Mouse (Mus musculus): ENCODE measurements around the gene Pfdn5. TPM values are rescaled to one million over a fixed set of nuclear protein-coding genes. Genes with fewer than 3 reads are reported as not detected.

Gene Pfdn5
- total RNA-seq, 4 experiments from 2014 or later: 260 to 281 (median 273) TPM

- no peak for DNase-seq (ENCODE audit: low spot score in 2 of 2)
These were observed 44.8 kb downstream of the Pfdn5 start for GRCm38 (mm10) chr15:102370727-102371126.

GRCm38 (mm10) chr15:102376453-102377162 is 50.7 kb downstream of the Pfdn5 start:
- DNase-seq (ENCODE audit: low spot score in 2 of 2): peak; percentile 28 to 35

- DNase-seq (ENCODE audit: low spot score in 2 of 2): peak; percentile 86 to 87
These were observed 51.2 kb downstream of the Pfdn5 start for GRCm38 (mm10) chr15:102377163-102377543.

- DNase-seq (ENCODE audit: low spot score in 2 of 2): peak; percentile 58 to 66
These were observed 51.9 kb downstream of the Pfdn5 start for GRCm38 (mm10) chr15:102377810-102378262.

Other genes with a start within 250 kb of the Pfdn5 start
- gene Tns2, start 225.7 kb upstream of the Pfdn5 start, total RNA-seq (2022): 10 to 100 TPM; 17.3 to 37.7 (median 32.0) TPM
- 1 to 10 TPM; 6.8 to 8.7 (median 7.3) TPM for gene Spryd3, start 189.9 kb upstream of the Pfdn5 start, total RNA-seq (2022)
- gene Igfbp6, start 181.8 kb upstream of the Pfdn5 start, total RNA-seq (2022): 10 to 100 TPM; 14.2 to 49.0 (median 27.1) TPM
- under 1 TPM in 2 of 4 experiments, not detected in 2; 0.10 to 0.21 TPM for gene Soat2, start 175.6 kb upstream of the Pfdn5 start, total RNA-seq (2022)
- gene Zfp740, start 122.9 kb upstream of the Pfdn5 start, total RNA-seq (2022): 10 to 100 TPM; 25.6 to 28.1 (median 26.8) TPM
- gene Csad, start 121.4 kb upstream of the Pfdn5 start, total RNA-seq (2022): 1 to 10 TPM; 5.6 to 8.5 (median 7.6) TPM
- gene Itgb7, start 94.2 kb upstream of the Pfdn5 start, total RNA-seq (2022): 1 to 10 TPM in 2 of 4 experiments, under 1 TPM in 2; 0.34 to 1.8 (median 1.0) TPM
- 1 to 10 TPM; 4.4 to 9.8 (median 8.4) TPM for gene Rarg, start 68.6 kb upstream of the Pfdn5 start, total RNA-seq (2022)
- gene Gm9918, start 55.6 kb upstream of the Pfdn5 start, total RNA-seq (2022): not detected
- gene Mfsd5, start 46.7 kb upstream of the Pfdn5 start, total RNA-seq (2022): 10 to 100 TPM; 14.9 to 17.3 (median 15.7) TPM
- gene Espl1, start 29.9 kb upstream of the Pfdn5 start, total RNA-seq (2022): under 1 TPM in 3 of 4 experiments, not detected in 1; 0.07 to 0.58 (median 0.21) TPM
- 10 to 100 TPM; 17.5 to 21.6 (median 18.9) TPM for gene Myg1, start 5.6 kb downstream of the Pfdn5 start, total RNA-seq (2022)
- gene Aaas, start 24.7 kb downstream of the Pfdn5 start, total RNA-seq (2022): 1 to 10 TPM; 5.3 to 7.5 (median 6.8) TPM
- gene Sp7, start 41.1 kb downstream of the Pfdn5 start, total RNA-seq (2022): not detected
- 10 to 100 TPM; 17.9 to 22.2 (median 20.5) TPM for gene Sp1, start 80.0 kb downstream of the Pfdn5 start, total RNA-seq (2022)
- gene Amhr2, start 119.3 kb downstream of the Pfdn5 start, total RNA-seq (2022): 10 to 100 TPM in 3 of 4 experiments, 1 to 10 TPM in 1; 9.9 to 14.2 (median 11.7) TPM
- 10 to 100 TPM; 16.4 to 22.3 (median 20.2) TPM for gene Prr13, start 132.9 kb downstream of the Pfdn5 start, total RNA-seq (2022)
- 100 to 1,000 TPM; 379 to 451 (median 385) TPM for gene Pcbp2, start 144.4 kb downstream of the Pfdn5 start, total RNA-seq (2022)
- not detected for gene Gm10337, start 177.6 kb downstream of the Pfdn5 start, total RNA-seq (2022)
- 1 to 10 TPM in 3 of 4 experiments, under 1 TPM in 1; 0.68 to 1.9 (median 1.5) TPM for gene Map3k12, start 190.9 kb downstream of the Pfdn5 start, total RNA-seq (2022)
- gene Tarbp2, start 192.1 kb downstream of the Pfdn5 start, total RNA-seq (2022): 10 to 100 TPM; 29.0 to 40.3 (median 35.2) TPM
- gene Npff, start 198.8 kb downstream of the Pfdn5 start, total RNA-seq (2022): 1 to 10 TPM in 2 of 4 experiments, under 1 TPM in 2; 0.82 to 1.5 (median 1.1) TPM

Data from gastrocnemius, adult 8-10 months (tissue).